Mouse (Mus musculus) cerebellum, adult 2 months (tissue): ENCODE data around the gene Srsf3.

Experiments used
- CTCF ChIP-seq: fragments of 200-500 bp; IDR thresholded peaks from 2 replicates; pipeline ENCODE4 v1.5.1; 2011; ENCODE audit warnings: low read depth, mild to moderate bottlenecking, control low read depth, low read length, moderate library complexity, borderline replicate concordance; ENCODE audit not compliant: insufficient read depth
- POLR2A ChIP-seq: fragments of 200-500 bp; IDR thresholded peaks from 2 replicates; pipeline ENCODE4 v1.6.1; 2011; ENCODE audit warnings: low read length, control low read depth, borderline replicate concordance; ENCODE audit not compliant: insufficient read depth

GRCm38 (mm10) chr17:29047697-29048514, 15.5 kb downstream of the Srsf3 start:
- TF ChIP-seq CTCF (no peak), POLR2A (no peak)
